Mouse (Mus musculus) gastrocnemius, adult 2 months (tissue): ENCODE data around the gene Ankrd26. TPM values are rescaled to one million over a fixed set of nuclear protein-coding genes. Genes with fewer than 3 reads are reported as not detected.
"Not testable (repeated sequence)": the region's sequence is repeated elsewhere in the genome, so short reads cannot be mapped to it uniquely, and the experiment has no call there.

ENCODE experiments used
- DNase-seq: peaks from one replicate; pipeline ENCODE4 v3.0.0; 2022
- H3K27ac ChIP-seq: fragments of 200-600 bp; 2 replicates; pipeline ENCODE4 v1.8.1; 2022; ENCODE audit warnings: mild to moderate bottlenecking
- H3K4me3 ChIP-seq: fragments of 200-600 bp; 2 replicates; pipeline ENCODE4 v1.8.1; 2022; ENCODE audit warnings: mild to moderate bottlenecking, moderate library complexity
- CTCF ChIP-seq: fragments of 200-600 bp; IDR thresholded peaks from 2 replicates; pipeline ENCODE4 v1.8.1; 2022; ENCODE audit warnings: antibody characterized with exemption, mild to moderate bottlenecking, moderate library complexity
- intact Hi-C: fragments of 180-260 bp; cut with DNase I; formaldehyde crosslinking; loops from one replicate; pipeline ENCODE4 v1.15.1; 2025
- total RNA-seq, 2 experiments: library from RNA; stranded (reverse); gene quantifications; 2 replicates each; pipeline ENCODE4 v1.2.3; 2021

Gene Ankrd26
- total RNA-seq, 2 experiments from 2014 or later: 2.0 to 3.6 TPM

GRCm38 (mm10) chr6:118561225-118561624 lies 801 bp downstream of the Ankrd26 start:
- Histone ChIP-seq H3K27ac (peak overlapping the region; percentile 89; the same call in 1 of the 2 replicates), H3K4me3 (peak overlapping the region; percentile 84)
- no peak for TF ChIP-seq CTCF
- no peak for DNase-seq
- intact Hi-C loops: loop anchor here (5.0 kb wide), 1 partner anchor 1929 kb away; no protein-coding TSS in a partner anchor

- no peak for TF ChIP-seq CTCF
- Histone ChIP-seq H3K27ac (no peak overlapping the region), H3K4me3 (no peak overlapping the region)
- intact Hi-C loops: no loop called here
- DNase-seq: no peak
Measured at GRCm38 (mm10) chr6:118538627-118539026, 23.4 kb downstream of the Ankrd26 start.

GRCm38 (mm10) chr6:118537201-118537600 lies 24.8 kb downstream of the Ankrd26 start:
- DNase-seq, H3K27ac ChIP-seq, H3K4me3 ChIP-seq, intact Hi-C loops: not testable (repeated sequence)

GRCm38 (mm10) chr6:118535321-118535720 lies 26.7 kb downstream of the Ankrd26 start:
- no peak overlapping the region for H3K4me3 ChIP-seq
- intact Hi-C loops: no loop called here
- H3K27ac ChIP-seq: no peak overlapping the region
- DNase-seq: no peak
- no peak for TF ChIP-seq CTCF

GRCm38 (mm10) chr6:118533381-118533780 lies 28.6 kb downstream of the Ankrd26 start:
- no peak overlapping the region for H3K4me3 ChIP-seq
- TF ChIP-seq CTCF: no peak
- H3K27ac ChIP-seq: no peak overlapping the region
- intact Hi-C loops: no loop called here
- no peak for DNase-seq

- intact Hi-C loops: no loop called here
Measured at GRCm38 (mm10) chr6:118520668-118521067, 41.4 kb downstream of the Ankrd26 start.

GRCm38 (mm10) chr6:118513335-118514012 lies 48.6 kb downstream of the Ankrd26 start:
- TF ChIP-seq CTCF: no peak
- DNase-seq: no peak
- H3K4me3 ChIP-seq: no peak overlapping the region
- H3K27ac ChIP-seq: no peak overlapping the region
- intact Hi-C loops: no loop called here

More at GRCm38 (mm10) chr6:118520668-118521067, 41.4 kb downstream of the Ankrd26 start:
- Histone ChIP-seq H3K27ac (no peak overlapping the region), H3K4me3 (no peak overlapping the region)
- DNase-seq: no peak
- TF ChIP-seq CTCF: no peak

- DNase-seq: no peak
- intact Hi-C loops: no loop called here
- Histone ChIP-seq H3K27ac (no peak overlapping the region), H3K4me3 (no peak overlapping the region)
- TF ChIP-seq CTCF: no peak
Measured at GRCm38 (mm10) chr6:118499010-118499409, 63.0 kb downstream of the Ankrd26 start.

GRCm38 (mm10) chr6:118482125-118482524 lies 79.9 kb downstream of the Ankrd26 start:
- no peak for TF ChIP-seq CTCF

GRCm38 (mm10) chr6:118478957-118479708 lies 82.9 kb downstream of the Ankrd26 start, which contains the start of gene Zfp9:
Gene Zfp9 (minus strand): TSS chr6:118479320.
- no peak for TF ChIP-seq CTCF
- intact Hi-C loops: no loop called here
- peak; percentile 92 for DNase-seq
- Histone ChIP-seq H3K27ac (peak within 1 kb of the TSS; percentile 91), H3K4me3 (peak within 1 kb of the TSS; percentile 75)

More at GRCm38 (mm10) chr6:118482125-118482524, 79.9 kb downstream of the Ankrd26 start:
- intact Hi-C loops: no loop called here
- DNase-seq: no peak
- Histone ChIP-seq H3K4me3 (no peak overlapping the region), H3K27ac (no peak overlapping the region)

GRCm38 (mm10) chr6:118477875-118478785 lies 83.9 kb downstream of the Ankrd26 start:
- intact Hi-C loops: no loop called here
- TF ChIP-seq CTCF: no peak
- no peak for DNase-seq
- H3K27ac ChIP-seq: peak overlapping the region; percentile 91
- H3K4me3 ChIP-seq: peak overlapping the region; percentile 75

GRCm38 (mm10) chr6:118462069-118462705 lies 99.8 kb downstream of the Ankrd26 start:
- intact Hi-C loops: no loop called here
- no peak for DNase-seq
- H3K27ac ChIP-seq: no peak overlapping the region
- H3K4me3 ChIP-seq: no peak overlapping the region
- TF ChIP-seq CTCF: no peak
